Mouse (Mus musculus): ENCODE measurements at regions not wholly inside any gene's neighbourhood (a gene's known extent, or its start where the extent isn't known, plus 50 kb on each side); places are given as distances from the start of the nearest gene placed in this dataset.
"Not testable (repeated sequence)": the region's sequence is repeated elsewhere in the genome, so short reads cannot be mapped to it uniquely, and the experiment has no call there.

DNA sequence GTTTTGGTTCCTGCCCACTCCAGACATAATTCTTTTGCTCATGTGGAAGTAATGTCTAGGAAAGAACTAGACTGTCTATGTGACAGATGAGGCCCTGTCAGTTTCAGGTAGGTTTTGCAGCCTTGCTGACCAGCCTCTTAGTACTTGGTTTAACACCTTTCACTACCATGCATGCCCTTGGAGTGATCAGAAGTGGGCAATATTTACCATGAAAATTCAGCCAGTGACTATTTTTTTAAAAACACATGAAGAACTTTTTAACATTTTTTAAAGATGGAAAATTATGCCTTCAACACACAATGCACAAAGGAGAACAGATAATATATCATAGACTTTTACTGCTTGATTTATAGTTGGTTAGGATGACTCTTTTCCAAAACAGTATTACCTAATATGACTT is 58.1 kb downstream of the Cox7c start:
- H3K27ac ChIP-seq (replicated peaks): no peak overlapping the region
- H3K9ac ChIP-seq: no peak overlapping the region
- H3K9me3 ChIP-seq: no peaks in the 10 kb centered on the region
- no peaks in the 10 kb centered on the region for H3K27me3 ChIP-seq
- H3K4me3 ChIP-seq: no peak overlapping the region
- H3K4me2 ChIP-seq: no peak overlapping the region
- H3K36me3 ChIP-seq: no peaks in the 10 kb centered on the region
- no peaks in the 10 kb centered on the region for H3K4me1 ChIP-seq (replicated peaks)
- ATAC-seq (ENCODE audit: low read depth): no peak

DNA sequence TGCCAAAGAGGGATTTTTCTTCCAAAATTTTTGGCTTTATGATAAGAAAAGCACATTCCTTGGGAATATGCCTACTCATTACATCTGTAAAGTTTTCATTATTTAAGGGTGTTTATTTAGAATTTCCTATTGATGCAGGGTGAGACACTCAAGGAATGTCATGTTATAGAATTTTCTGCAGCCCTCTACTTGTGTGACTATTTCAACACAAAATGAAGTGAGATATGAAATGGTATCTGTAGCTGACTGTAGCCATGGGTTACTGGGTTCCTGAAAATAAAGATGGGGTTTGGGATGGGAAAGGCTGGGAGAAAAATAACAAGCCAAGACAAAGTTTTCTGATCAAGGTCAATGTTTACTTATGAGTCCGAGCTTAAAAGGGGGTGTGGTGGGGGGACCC is 64.6 kb downstream of the Cox7c start:
- no peak overlapping the region for H3K27ac ChIP-seq (replicated peaks)
- no peak overlapping the region for H3K4me3 ChIP-seq
- no peak for ATAC-seq (ENCODE audit: low read depth)
- no peaks in the 10 kb centered on the region for H3K4me1 ChIP-seq (replicated peaks)
- H3K36me3 ChIP-seq: no peaks in the 10 kb centered on the region
- no peak overlapping the region for H3K4me2 ChIP-seq
- H3K9me3 ChIP-seq: no peaks in the 10 kb centered on the region
- H3K27me3 ChIP-seq: no peaks in the 10 kb centered on the region
- WGBS: 81% methylated on average over 1 of the region's 1 CpGs
- no peak overlapping the region for H3K9ac ChIP-seq

DNA sequence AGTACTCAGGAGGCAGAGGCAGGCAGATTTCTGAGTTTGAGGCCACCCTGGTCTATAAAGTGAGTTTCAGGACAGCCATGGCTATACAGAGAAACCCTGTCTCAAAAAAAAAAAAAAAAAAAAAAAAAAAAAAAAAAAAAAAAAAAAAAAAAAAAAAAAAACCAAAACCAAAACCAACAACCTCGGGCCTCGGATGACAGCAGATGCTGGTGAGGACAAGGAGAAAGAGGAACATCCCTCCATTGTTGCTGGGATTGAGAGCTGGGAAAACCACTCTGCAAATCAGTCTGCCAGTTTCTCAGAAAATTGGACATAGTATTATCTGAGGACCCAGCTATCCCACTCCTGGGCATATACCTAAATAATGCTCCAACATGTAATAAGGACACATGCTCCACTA is 82.7 kb downstream of the Cox7c start:
- not testable (repeated sequence) for H3K27me3 ChIP-seq; ATAC-seq (ENCODE audit: low read depth); H3K27ac ChIP-seq (replicated peaks); H3K9ac ChIP-seq; H3K36me3 ChIP-seq; H3K4me1 ChIP-seq (replicated peaks); H3K9me3 ChIP-seq; H3K4me3 ChIP-seq; H3K4me2 ChIP-seq
- WGBS: 84% methylated on average over 2 of the region's 2 CpGs

DNA sequence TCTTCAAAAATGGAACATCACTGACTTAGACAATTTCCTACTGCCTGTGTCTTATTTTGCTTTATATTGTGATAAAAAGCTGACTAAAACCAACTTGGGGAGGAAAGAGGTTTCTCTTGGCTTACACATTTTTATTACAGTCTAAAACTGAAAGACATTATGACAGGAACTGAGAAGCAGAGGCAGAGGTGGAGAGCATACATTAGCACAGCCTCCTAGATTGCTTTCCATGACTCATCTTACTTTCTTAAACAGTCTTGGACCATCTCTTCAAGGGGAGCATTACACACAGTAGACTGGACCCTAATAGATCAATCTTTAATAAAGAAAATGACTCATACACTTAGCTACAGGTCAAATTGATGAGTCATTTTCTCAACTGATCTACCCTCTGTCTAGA is 91.4 kb downstream of the Cox7c start:
- no peak overlapping the region for H3K4me2 ChIP-seq
- H3K4me1 ChIP-seq (replicated peaks): no peaks in the 10 kb centered on the region
- no peaks in the 10 kb centered on the region for H3K36me3 ChIP-seq
- H3K27ac ChIP-seq (replicated peaks): no peak overlapping the region
- no peaks in the 10 kb centered on the region for H3K9me3 ChIP-seq
- no peak for ATAC-seq (ENCODE audit: low read depth)
- no peak overlapping the region for H3K4me3 ChIP-seq
- no peak overlapping the region for H3K9ac ChIP-seq
- no peaks in the 10 kb centered on the region for H3K27me3 ChIP-seq

DNA sequence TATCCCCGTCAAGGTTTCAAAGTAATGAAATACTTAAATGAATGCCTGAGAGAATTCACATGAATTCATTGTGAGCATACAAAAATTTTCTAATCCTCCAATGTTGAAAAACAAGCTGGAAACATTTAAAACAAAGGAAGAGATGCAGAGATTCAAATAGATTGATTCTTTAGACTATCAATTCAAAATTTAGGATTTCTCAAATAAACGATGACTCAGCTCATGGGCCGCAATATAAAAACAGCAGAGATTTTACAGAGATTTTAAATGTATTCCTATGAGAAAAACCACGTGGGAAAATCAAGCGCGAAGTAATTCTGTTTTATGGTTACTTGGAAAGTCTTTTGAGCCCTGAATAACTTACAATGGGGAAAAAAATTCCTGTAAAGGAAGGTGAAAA is 93.8 kb downstream of the Cox7c start:
- no peak overlapping the region for H3K4me2 ChIP-seq
- no peaks in the 10 kb centered on the region for H3K9me3 ChIP-seq
- no peak overlapping the region for H3K27ac ChIP-seq (replicated peaks)
- no peak for ATAC-seq (ENCODE audit: low read depth)
- H3K36me3 ChIP-seq: no peaks in the 10 kb centered on the region
- H3K9ac ChIP-seq: no peak overlapping the region
- no peaks in the 10 kb centered on the region for H3K4me1 ChIP-seq (replicated peaks)
- WGBS: 81% methylated on average over 6 of the region's 6 CpGs
- H3K27me3 ChIP-seq: no peaks in the 10 kb centered on the region
- no peak overlapping the region for H3K4me3 ChIP-seq

- Histone ChIP-seq H3K27ac (replicated peaks) (peak overlapping the region; percentile 70), H3K36me3 (no peaks in the 10 kb centered on the region), H3K27me3 (no peaks in the 10 kb centered on the region), H3K4me1 (replicated peaks) (peaks cover 18% of the 10 kb centered on the region), H3K9ac (no peak overlapping the region), H3K4me3 (no peak overlapping the region), H3K4me2 (peak overlapping the region; percentile 13; the same call in 1 of the 2 replicates), H3K9me3 (no peaks in the 10 kb centered on the region)
- WGBS: 31% methylated on average over 4 of the region's 4 CpGs
- peak; percentile 98 for ATAC-seq (ENCODE audit: low read depth)
Measured at GRCm38 (mm10) chr13:85926825-85927737, 119.6 kb downstream of the Cox7c start.

DNA sequence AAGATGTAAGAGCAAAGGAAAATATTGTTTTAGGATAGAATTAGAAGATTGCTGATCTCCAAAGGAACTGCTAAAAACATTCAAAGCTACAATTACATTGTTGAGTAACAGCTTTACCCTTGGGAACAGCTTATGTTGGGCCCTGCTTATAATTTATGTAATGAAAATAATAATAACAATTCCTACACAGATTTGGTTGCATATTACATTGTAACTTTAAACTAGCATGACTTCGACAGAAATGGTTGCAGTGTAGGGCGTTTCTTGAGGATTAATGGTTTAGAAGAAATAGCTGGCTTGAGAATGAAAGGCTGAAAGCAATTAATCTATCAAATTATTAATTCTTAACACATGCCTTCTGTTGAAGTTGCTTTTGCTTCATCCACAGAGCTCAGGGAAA is 120.4 kb downstream of the Cox7c start:
- Histone ChIP-seq H3K4me3 (no peak overlapping the region), H3K27me3 (no peaks in the 10 kb centered on the region), H3K9me3 (no peaks in the 10 kb centered on the region), H3K36me3 (no peaks in the 10 kb centered on the region), H3K4me2 (peak overlapping the region; percentile 13; the same call in 1 of the 2 replicates), H3K9ac (no peak overlapping the region), H3K27ac (replicated peaks) (peak overlapping the region; percentile 67), H3K4me1 (replicated peaks) (peaks cover 18% of the 10 kb centered on the region)
- peak; percentile 49; the same call in 1 of the 2 replicates for ATAC-seq (ENCODE audit: low read depth)
- 29% methylated on average over 2 of the region's 2 CpGs for WGBS

DNA sequence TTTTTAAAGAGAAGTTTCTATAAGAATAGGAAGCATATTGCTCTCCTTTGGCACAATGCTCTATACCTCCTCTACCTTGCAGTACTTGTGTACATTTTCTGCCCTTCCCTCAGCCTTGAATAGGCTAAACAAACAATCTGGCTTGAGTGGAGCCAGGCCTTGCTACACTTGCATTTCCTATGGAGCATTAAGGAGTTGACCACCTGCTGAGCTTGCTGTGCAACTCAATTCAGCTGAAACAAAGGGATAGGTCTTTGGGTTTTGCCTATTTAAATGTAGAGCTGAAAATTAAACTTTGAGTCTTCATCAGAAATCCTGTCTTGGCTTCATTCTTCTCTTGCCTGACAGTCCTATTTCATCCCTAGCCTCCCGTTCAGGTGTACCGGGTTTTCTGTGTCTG is 124.0 kb downstream of the Cox7c start:
- no peak for ATAC-seq (ENCODE audit: low read depth)
- Histone ChIP-seq H3K36me3 (no peaks in the 10 kb centered on the region), H3K9ac (no peak overlapping the region), H3K4me2 (no peak overlapping the region), H3K27me3 (no peaks in the 10 kb centered on the region), H3K27ac (replicated peaks) (no peak overlapping the region), H3K9me3 (no peaks in the 10 kb centered on the region), H3K4me3 (no peak overlapping the region), H3K4me1 (replicated peaks) (peaks cover 18% of the 10 kb centered on the region)
- 83% methylated on average over 2 of the region's 2 CpGs for WGBS

- Histone ChIP-seq H3K4me1 (replicated peaks) (no peaks in the 10 kb centered on the region), H3K9ac (no peak overlapping the region), H3K4me3 (no peak overlapping the region), H3K36me3 (no peaks in the 10 kb centered on the region), H3K9me3 (no peaks in the 10 kb centered on the region), H3K27ac (replicated peaks) (no peak overlapping the region), H3K4me2 (no peak overlapping the region), H3K27me3 (no peaks in the 10 kb centered on the region)
- no peak for ATAC-seq (ENCODE audit: low read depth)
Measured at GRCm38 (mm10) chr13:85901796-85902195, 144.9 kb downstream of the Cox7c start.

DNA sequence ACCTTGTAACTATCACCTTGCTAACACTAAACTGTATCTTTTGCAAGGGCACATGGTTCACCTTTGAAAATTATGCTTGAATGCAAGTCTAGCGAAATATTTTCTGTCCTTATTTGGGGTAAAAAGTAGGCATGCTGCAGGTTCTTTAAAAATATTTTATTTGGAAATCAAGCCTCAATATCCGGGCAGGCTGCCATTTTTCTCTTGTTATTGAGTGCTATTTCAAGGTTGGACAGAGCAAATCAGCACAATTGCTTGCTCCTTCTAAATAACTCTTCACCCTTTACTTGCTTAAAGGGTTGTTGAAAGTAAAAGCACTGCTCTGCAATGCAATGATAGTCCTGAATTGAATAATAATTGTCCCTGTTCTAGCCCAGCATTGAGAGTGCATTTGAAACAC is 149.0 kb downstream of the Cox7c start:
- ATAC-seq (ENCODE audit: low read depth): no peak
- no peaks in the 10 kb centered on the region for H3K9me3 ChIP-seq

DNA sequence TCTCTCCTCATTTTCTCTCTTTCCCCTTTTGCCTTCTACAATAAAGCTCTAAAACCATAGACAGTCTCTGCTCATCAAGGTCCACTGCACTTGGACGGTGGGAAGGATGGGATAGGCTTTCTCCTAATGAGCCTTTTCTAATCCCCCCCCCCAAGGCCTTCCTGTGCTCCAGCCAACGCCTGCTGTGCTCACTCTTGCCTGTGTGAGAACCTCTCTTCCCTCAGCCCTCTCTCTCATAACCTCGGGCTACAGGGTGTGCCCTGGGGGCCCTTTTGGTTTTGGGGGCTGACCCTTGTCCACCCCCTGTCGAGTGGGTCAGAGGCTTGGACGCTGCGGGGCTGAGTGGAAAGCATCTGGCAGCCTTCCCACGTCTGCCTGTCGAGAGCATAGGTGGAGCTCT is 151.6 kb downstream of the Cox7c start:
- Histone ChIP-seq H3K9ac (no peak overlapping the region), H3K9me3 (no peaks in the 10 kb centered on the region), H3K4me3 (no peak overlapping the region), H3K4me2 (no peak overlapping the region), H3K36me3 (no peaks in the 10 kb centered on the region), H3K27me3 (no peaks in the 10 kb centered on the region), H3K27ac (replicated peaks) (no peak overlapping the region), H3K4me1 (replicated peaks) (no peaks in the 10 kb centered on the region)
- ATAC-seq (ENCODE audit: low read depth): no peak
- WGBS: 58% methylated on average over 8 of the region's 8 CpGs

More for the DNA sequence above, 149.0 kb downstream of the Cox7c start:
- Histone ChIP-seq H3K36me3 (no peaks in the 10 kb centered on the region), H3K4me2 (no peak overlapping the region), H3K9ac (no peak overlapping the region), H3K27me3 (no peaks in the 10 kb centered on the region), H3K27ac (replicated peaks) (no peak overlapping the region), H3K4me1 (replicated peaks) (no peaks in the 10 kb centered on the region), H3K4me3 (no peak overlapping the region)
- 84% methylated on average over 2 of the region's 2 CpGs for WGBS

DNA sequence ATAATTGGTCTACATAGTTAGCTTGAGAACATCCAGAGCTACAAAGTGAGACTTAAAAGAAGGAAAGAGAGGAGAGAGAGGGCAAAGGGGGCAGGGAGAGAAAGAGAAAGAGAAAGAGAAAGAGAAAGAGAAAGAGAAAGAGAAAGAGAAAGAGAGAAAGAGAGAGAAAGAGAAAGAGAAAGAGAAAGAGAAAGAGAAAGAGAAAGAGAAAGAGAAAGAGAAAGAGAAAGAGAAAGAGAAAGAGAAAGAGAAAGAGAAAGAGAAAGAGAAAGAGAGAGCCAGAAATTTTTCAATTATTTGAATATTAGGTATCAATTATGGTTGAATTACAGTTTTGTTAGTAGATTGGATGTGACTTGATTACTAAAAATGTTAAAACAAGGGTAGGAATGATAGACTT is 156.9 kb downstream of the Cox7c start:
- not testable (repeated sequence) for ATAC-seq (ENCODE audit: low read depth); H3K36me3 ChIP-seq

GRCm38 (mm10) chr13:85882817-85883216 is 163.9 kb downstream of the Cox7c start:
- Histone ChIP-seq H3K27me3 (no peaks in the 10 kb centered on the region), H3K9ac (no peak overlapping the region), H3K4me2 (no peak overlapping the region), H3K36me3 (no peaks in the 10 kb centered on the region), H3K9me3 (no peaks in the 10 kb centered on the region), H3K4me3 (no peak overlapping the region), H3K27ac (replicated peaks) (no peak overlapping the region), H3K4me1 (replicated peaks) (no peaks in the 10 kb centered on the region; the same call in 1 of the 2 replicates)
- 40% methylated on average over 2 of the region's 2 CpGs for whole genome bisulfite sequencing
- no peak for ATAC-seq (ENCODE audit: low read depth)

More for the DNA sequence above, 156.9 kb downstream of the Cox7c start:
- not testable (repeated sequence) for H3K27ac ChIP-seq (replicated peaks); H3K4me3 ChIP-seq; H3K27me3 ChIP-seq; H3K4me2 ChIP-seq; H3K9me3 ChIP-seq; H3K9ac ChIP-seq; H3K4me1 ChIP-seq (replicated peaks)

Measured in neural tube, embryonic 13.5 days (tissue).